Mouse (Mus musculus) kidney, adult 2 months (tissue): ENCODE results near the gene Fsd2. TPM values are rescaled to one million over a fixed set of nuclear protein-coding genes. Genes with fewer than 3 reads are reported as not detected.
A peak's percentile ranks its signal among the peaks of the same experiment; 100 is the strongest.

Source experiments
- DNase-seq: peaks from one replicate; pipeline ENCODE4 v3.0.0; 2021
- H3K27ac ChIP-seq: fragments of 200-500 bp; 2 replicates; pipeline ENCODE4 v1.5.1; 2012; ENCODE audit warnings: low read depth, low read length, control low read depth, inconsistent platforms; ENCODE audit not compliant: insufficient read depth
- H3K27me3 ChIP-seq: fragments of 200-500 bp; replicated peaks from 2 replicates; pipeline ENCODE4 v1.6.1; 2012; ENCODE audit warnings: mild to moderate bottlenecking, moderate library complexity, low read length, inconsistent platforms; ENCODE audit not compliant: control insufficient read depth, insufficient read depth
- H3K36me3 ChIP-seq: fragments of 200-500 bp; 2 replicates; pipeline ENCODE4 v1.6.1; 2012; ENCODE audit warnings: mild to moderate bottlenecking, moderate library complexity, low read length, inconsistent platforms; ENCODE audit not compliant: control insufficient read depth, insufficient read depth
- H3K4me1 ChIP-seq: fragments of 200-500 bp; 2 replicates; pipeline ENCODE4 v1.6.1; 2011; ENCODE audit warnings: low read length; ENCODE audit not compliant: control insufficient read depth, insufficient read depth
- H3K4me3 ChIP-seq: fragments of 200-500 bp; 2 replicates; pipeline ENCODE4 v1.5.1; 2011; ENCODE audit warnings: mild to moderate bottlenecking, low read depth, low read length, control low read depth; ENCODE audit not compliant: insufficient read depth
- CTCF ChIP-seq: fragments of 200-500 bp; conservative IDR thresholded peaks from 2 replicates; pipeline ENCODE4 v1.5.1; 2011; ENCODE audit warnings: low read depth, mild to moderate bottlenecking, control low read depth, low read length, moderate library complexity, mixed read lengths; ENCODE audit not compliant: insufficient read depth, insufficient read length
- POLR2A ChIP-seq: fragments of 200-500 bp; IDR thresholded peaks from one replicate; pipeline ENCODE4 v1.6.1; 2011; ENCODE audit warnings: low read depth, low read length, control low read depth
- WGBS: fragments of 180-500 bp; shearing (Covaris S2); methylation state at CpG from one replicate; pipeline ENCODE4 v1.1.7; 2018; 5-methylcytosine and 5-hydroxymethylcytosine counted together
- polyA plus RNA-seq: library from polyadenylated mRNA; depleted of rRNA; stranded (reverse); fragments of >200 nt; gene quantifications from 2 replicates; pipeline ENCODE4 v1.2.3, GENCODE M21; 2012

Fsd2 gene
- polyA plus RNA-seq, 1 experiment: 0.66 TPM

GRCm38 (mm10) chr7:81573397-81573796 is 6.7 kb upstream of the Fsd2 start:
- peak; percentile 61 for DNase-seq

GRCm38 (mm10) chr7:81572610-81573268 is 6.0 kb upstream of the Fsd2 start:
- WGBS: 27% methylated on average over 6 of the region's 6 CpGs
- DNase-seq: peak; percentile 11
- Histone ChIP-seq H3K27me3 (no peaks in the 10 kb centered on the region), H3K27ac (peak overlapping the region; percentile 2; the same call in 1 of the 2 replicates), H3K36me3 (no peaks in the 10 kb centered on the region), H3K4me1 (peaks cover 5% of the 10 kb centered on the region; the same call in 1 of the 2 replicates), H3K4me3 (peak overlapping the region; percentile 9; the same call in 1 of the 2 replicates)
- TF ChIP-seq CTCF: no peak
- TF ChIP-seq POLR2A: no peak

More at GRCm38 (mm10) chr7:81573397-81573796, 6.7 kb upstream of the Fsd2 start:
- Histone ChIP-seq H3K36me3 (peaks cover under 1% of the 10 kb centered on the region; the same call in 1 of the 2 replicates), H3K27ac (no peak overlapping the region; the same call in 1 of the 2 replicates), H3K4me1 (peaks cover 5% of the 10 kb centered on the region; the same call in 1 of the 2 replicates), H3K4me3 (no peak overlapping the region), H3K27me3 (no peaks in the 10 kb centered on the region)
- WGBS: 70% methylated on average over 6 of the region's 6 CpGs
- TF ChIP-seq POLR2A (no peak), CTCF (no peak)

- 6% methylated on average over 15 of the region's 15 CpGs for WGBS
- no peaks in the 10 kb centered on the region for H3K36me3 ChIP-seq
- H3K27ac ChIP-seq: peak overlapping the region; percentile 87
- H3K4me1 ChIP-seq: peaks cover 5% of the 10 kb centered on the region; the same call in 1 of the 2 replicates
- DNase-seq: peak; percentile 42
- no peaks in the 10 kb centered on the region for H3K27me3 ChIP-seq
- TF ChIP-seq CTCF: no peak
- no peak for TF ChIP-seq POLR2A
- H3K4me3 ChIP-seq: peak overlapping the region; percentile 89
Observed at GRCm38 (mm10) chr7:81571941-81572441, 5.2 kb upstream of the Fsd2 start.

GRCm38 (mm10) chr7:81571108-81571940 is 4.6 kb upstream of the Fsd2 start, which contains the start of gene Whamm:
Whamm (plus strand) TSS chr7:81571266.
- peak within 1 kb of the TSS; percentile 89 for H3K4me3 ChIP-seq
- no peaks in the 10 kb centered on the region for H3K36me3 ChIP-seq
- H3K27ac ChIP-seq: peak within 1 kb of the TSS; percentile 87
- under 1% methylated on average over 94 of the region's 96 CpGs for WGBS
- H3K4me1 ChIP-seq: peaks cover 5% of the 10 kb centered on the region; the same call in 1 of the 2 replicates
- peak; percentile 97 for DNase-seq
- TF ChIP-seq POLR2A (peak; percentile 94), CTCF (no peak)
- H3K27me3 ChIP-seq: no peaks in the 10 kb centered on the region

GRCm38 (mm10) chr7:81570752-81571107 is 4.0 kb upstream of the Fsd2 start:
- H3K4me3 ChIP-seq: peak overlapping the region; percentile 49; the same call in 1 of the 2 replicates
- 7% methylated on average over 5 of the region's 5 CpGs for WGBS

GRCm38 (mm10) chr7:81570271-81570670 is 3.5 kb upstream of the Fsd2 start:
- Histone ChIP-seq H3K27ac (no peak overlapping the region), H3K4me1 (peaks cover 5% of the 10 kb centered on the region; the same call in 1 of the 2 replicates), H3K4me3 (no peak overlapping the region), H3K27me3 (no peaks in the 10 kb centered on the region), H3K36me3 (no peaks in the 10 kb centered on the region)
- DNase-seq: no peak
- WGBS: 94% methylated on average over 3 of the region's 3 CpGs
- TF ChIP-seq CTCF: no peak
- TF ChIP-seq POLR2A: no peak

More at GRCm38 (mm10) chr7:81570752-81571107, 4.0 kb upstream of the Fsd2 start:
- Histone ChIP-seq H3K27me3 (no peaks in the 10 kb centered on the region), H3K27ac (no peak overlapping the region), H3K4me1 (peaks cover 5% of the 10 kb centered on the region; the same call in 1 of the 2 replicates), H3K36me3 (no peaks in the 10 kb centered on the region)
- DNase-seq: no peak
- no peak for TF ChIP-seq CTCF
- no peak for TF ChIP-seq POLR2A

GRCm38 (mm10) chr7:81569851-81570250 is 3.1 kb upstream of the Fsd2 start:
- Histone ChIP-seq H3K4me1 (peaks cover 5% of the 10 kb centered on the region; the same call in 1 of the 2 replicates), H3K27ac (no peak overlapping the region), H3K4me3 (no peak overlapping the region), H3K27me3 (no peaks in the 10 kb centered on the region), H3K36me3 (no peaks in the 10 kb centered on the region)
- DNase-seq: no peak
- 97% methylated on average over 1 of the region's 1 CpGs for WGBS
- no peak for TF ChIP-seq CTCF
- no peak for TF ChIP-seq POLR2A
